Mouse (Mus musculus): Measurements from ENCODE around the gene Tcp11l2.

DNA sequence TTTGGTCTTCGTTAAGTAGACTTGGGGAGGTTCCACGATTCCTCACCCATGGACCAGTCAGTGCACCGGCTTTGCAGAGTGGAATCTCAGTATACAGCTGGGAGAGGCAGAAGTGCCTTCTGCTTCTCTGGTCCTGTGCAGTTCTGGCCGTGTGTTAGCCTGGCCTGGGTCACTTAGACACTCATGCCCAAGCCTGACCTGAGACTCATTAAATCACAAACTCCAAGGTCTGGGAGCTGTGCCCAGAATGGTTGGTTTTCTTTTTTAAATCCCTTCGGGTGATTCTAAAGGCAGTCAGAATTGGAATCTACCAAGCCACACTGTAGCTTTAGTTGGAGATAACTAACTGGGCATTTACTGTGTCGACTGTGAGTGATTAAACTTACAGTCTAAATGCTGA lies 23.7 kb downstream of the Tcp11l2 start:
- TF ChIP-seq GATA1 (IDR thresholded peaks at IDR 0.05; ENCODE audit: borderline replicate concordance, low read length) (no peak), FLI1 (IDR thresholded peaks at IDR 0.05; ENCODE audit: low read length) (no peak)
